Mouse (Mus musculus) right cerebral cortex, postnatal 25 days (tissue): ENCODE measurements around the gene Dtnb.
"Not testable (repeated sequence)": the region's sequence is repeated elsewhere in the genome, so short reads cannot be mapped to it uniquely, and the experiment has no call there.

Experiments
- DNase-seq: peaks from one replicate; pipeline ENCODE4 v3.0.0; 2022

The Dtnb gene

DNA sequence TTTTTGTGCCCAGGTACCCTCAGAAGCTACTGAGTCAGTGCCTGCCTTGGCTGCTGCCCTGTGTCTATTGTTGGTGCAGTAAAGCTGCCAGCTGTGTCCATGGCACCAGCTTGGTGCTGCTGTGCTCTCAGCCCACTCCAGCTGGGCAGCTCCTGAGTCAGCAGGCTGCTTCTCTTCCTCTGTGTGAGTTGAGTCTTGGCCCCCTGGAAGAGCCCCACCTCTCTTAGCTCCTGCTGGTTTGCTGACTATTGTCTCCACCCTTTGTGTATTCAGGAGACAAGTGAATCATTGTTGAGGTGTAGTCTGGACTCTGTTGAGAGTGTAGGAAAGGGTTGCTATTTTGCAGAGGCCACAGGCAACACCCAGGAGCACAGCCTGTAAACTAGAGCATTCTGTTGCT lies 90.5 kb downstream of the Dtnb start:
- peak; percentile 35 for DNase-seq

DNA sequence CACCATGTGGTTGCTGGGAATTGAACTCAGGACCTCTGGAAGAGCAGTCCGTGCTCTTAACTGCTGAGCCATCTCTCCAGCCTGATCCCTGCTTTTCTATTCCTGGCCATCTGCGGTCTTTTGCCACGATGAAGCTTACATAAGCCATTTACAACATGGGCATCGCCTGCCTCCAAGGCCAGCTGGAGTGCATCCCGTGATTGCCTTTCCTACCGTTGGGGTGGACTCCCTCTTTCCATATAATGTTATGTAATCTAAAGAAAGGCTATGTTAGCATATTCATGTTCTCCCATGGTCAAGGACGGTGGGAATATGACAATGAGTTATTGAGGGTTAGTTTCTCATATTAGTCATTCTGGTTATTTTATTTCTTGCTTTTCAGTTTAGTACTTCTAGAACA lies 91.2 kb downstream of the Dtnb start:
- DNase-seq, result no peak

DNA sequence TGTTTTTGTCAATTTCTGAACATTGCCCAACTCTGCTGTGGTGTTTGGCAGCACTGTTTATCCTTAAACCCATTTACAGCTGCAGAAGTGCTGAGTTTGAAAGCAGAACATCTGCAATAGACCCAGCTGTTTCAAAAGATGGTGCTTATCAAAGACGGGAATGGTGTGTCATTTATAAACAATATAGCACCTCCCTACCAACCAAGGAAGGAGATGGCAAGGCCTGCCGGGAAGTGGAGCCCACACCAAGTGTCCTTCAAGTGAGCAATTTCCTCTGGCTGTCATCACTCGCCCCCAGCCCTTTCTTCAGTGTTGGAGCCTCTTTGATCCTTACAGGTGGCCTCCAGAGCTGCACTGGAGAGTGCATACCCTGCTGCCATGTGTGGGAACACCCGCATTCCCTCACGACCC lies 97.8 kb downstream of the Dtnb start:
- no peak for DNase-seq

DNA sequence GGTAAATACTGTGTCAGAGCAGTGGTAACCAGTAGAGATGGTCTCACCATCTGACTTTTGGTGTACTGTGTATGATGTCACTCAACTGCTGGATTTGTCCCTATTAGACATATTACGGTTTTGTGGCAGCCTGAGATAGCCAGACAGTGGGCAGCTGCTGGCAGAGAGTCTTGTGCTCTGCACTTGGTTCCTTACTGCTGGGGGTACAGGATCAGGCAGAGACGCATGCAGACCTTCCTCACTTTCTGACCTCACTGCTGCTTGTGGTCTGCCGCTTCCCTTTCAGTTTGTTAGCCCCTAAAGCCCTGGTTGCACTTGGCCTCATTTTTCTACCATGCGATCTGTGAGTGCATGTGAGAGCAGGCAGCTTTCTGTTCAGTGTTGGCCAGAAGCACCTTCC lies 98.9 kb downstream of the Dtnb start:
- no peak for DNase-seq

DNA sequence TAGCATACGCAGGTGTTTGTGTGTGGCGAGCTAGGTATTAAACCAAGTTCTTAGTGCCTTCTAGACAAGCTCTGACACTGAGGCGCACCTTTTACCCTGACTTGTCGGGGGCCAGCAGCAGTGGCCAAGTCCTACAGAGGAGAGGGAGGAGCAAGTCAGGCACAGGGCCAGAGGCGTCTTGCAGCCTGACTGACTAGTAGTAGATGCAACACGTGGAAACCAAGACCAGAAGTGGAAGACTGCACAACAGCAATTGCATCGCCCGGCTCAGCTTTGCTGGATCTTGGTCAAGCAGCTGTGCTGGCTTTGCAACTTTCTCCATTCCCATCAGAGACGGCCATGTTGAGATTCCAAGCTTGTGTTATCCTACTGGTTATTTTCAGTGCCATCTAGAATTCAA lies 100.6 kb downstream of the Dtnb start:
- no peak for DNase-seq

DNA sequence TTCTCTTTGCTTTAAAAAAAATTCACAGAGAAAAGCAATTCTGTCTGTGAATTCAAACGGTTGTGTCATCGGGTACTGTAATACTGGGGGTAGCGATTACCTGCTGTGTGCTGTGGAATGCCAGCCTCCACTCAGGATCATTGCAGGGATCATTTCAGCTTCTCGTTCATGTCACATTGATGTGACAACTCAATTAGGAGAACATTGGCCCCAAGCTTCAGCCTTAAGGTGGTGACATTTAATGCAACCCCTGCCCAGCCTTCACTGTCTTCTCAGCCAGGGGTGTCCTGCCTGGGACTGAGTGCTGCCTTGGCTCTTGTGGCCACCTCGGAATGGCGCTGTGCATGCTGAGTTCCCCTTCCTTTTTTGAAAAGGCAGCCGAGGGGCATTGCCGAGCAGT lies 101.7 kb downstream of the Dtnb start:
- no peak for DNase-seq

DNA sequence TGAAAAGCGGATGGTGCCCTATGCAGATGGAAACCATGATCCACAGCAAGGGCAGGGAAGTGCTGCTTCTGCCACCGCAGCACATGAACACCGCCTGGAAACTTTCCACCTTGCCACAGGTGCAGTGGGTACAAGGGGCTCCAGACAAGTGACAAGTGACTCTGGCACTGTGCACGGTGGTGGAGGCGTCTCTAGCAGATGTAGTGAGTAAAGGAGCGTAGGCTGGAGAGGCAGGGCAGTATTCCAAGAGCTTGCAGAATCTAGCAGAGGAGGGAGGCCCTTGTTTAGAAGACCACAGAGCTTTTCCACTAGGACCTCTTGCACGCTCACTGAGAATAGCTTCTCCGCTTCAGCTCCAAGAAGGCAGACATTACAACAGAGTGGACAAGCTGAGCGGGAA lies 102.7 kb downstream of the Dtnb start:
- peak; percentile 83 for DNase-seq

DNA sequence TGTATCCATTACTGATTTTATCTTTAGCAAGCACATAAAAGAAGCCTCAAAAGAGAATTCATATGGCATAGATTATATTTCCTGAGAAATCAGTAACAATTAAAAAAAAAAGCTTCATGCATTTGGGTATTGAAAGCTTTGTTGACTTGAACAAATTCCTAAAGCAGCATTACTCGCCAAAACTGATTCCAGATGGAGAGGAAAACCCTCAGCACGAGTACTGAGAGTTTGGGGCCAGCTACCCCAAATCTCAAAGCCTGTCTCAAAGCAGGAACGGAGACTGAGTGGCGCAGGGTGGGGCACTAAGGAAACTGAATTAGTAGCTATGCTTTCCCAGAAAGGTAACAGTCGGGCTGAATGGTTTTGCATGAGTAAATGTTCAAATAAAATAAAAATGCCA lies 108.5 kb downstream of the Dtnb start:
- DNase-seq, result no peak

DNA sequence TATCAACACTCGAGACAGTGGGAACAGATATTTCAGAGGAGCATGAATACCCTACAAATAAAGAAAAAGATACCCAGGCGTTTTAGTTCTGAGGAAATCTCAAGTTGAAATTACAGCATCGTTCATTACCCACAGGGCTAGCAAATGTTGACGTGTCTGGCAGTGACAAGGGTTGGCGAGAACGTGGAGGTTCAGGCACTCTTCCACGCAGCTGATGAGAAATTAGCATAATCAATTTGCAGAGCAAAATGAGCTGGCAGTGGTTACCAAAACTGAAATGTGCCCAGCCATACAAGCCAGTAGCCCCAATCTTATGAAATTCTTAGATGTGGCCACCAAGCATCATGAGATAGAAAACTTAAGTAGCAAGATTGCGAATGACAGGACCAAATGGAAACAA lies 110.9 kb downstream of the Dtnb start:
- no peak for DNase-seq

DNA sequence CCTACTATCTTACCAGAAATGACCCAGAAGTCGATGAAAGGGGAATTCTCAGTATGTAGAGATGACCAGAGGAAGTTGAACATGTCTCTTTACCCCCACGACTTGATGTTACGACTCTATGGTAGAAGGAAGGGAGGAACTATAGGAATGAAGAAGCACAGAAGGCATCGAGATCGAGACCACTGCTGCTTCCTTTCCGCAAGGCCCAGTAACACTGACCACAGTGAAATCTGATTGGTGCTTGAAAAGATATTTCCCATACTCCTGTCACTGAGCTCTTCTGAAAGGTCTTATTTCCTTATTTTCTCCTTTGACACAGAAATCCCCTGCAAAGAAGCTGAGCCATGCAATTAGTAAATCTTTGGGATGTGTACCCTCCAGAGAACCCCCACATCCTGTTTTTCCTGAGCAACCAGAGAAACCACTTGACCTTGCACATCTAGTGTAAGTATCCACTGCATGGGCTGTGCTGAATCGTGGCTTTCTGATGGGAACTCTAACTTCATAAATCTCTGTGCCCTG lies 114.3 kb downstream of the Dtnb start:
- no peak for DNase-seq

DNA sequence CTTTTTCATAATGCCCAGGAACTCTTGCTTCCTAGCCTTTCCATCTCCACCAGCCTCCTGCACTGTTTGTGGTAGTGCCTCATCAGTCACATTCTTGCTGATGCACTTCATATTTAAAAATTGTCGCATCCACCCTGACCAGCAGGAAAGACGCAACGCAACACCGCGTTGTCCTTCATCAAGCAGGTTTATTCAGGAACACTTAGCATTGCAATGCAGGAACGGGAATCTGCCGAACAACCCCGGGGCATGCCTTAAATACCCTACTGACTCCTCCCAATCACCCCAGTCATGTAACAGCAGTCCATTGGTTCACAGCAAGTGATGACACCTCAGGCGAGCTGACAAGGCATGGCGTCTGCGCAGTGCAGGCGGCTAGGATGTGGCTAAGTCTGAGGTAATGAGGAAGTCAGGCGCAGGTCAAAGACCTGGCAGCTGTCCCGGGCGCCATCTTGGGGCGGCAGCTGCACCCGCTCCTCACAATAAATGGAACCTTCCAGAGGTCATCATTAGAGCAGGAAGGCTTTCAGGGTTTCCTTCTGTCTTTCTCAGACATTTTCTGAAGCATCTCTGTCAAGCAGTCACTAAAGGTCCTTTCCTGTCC lies 118.8 kb downstream of the Dtnb start:
- DNase-seq, result not testable (repeated sequence)

DNA sequence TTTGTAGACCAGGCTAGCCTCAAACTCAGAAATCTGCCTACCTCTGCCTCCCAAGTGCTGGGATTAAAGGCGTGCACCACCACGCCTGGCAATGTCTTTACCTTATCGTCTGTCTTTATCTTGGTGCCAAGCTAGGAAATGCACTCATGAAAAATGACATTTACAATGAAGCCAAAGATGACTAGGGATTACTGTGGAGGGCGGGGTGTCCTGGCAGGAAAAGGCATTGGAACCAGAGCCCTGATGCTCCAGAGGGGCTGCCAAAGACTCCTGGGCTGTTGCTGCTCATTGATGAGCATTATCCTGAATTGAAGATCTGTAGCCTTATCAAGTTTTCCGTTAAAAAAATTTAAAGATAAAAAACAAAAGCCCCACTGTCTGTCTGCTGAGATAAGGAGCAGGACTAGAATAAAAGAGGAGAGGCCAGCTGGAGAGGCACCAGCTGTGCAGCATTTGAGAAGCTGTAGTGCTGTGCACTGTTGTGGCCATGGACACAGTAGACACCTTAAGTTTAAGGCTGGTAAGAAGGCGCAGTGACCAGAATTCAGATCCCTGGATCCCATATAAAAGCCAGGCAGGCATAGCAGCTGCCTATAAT lies 120.7 kb downstream of the Dtnb start:
- DNase-seq, result no peak

DNA sequence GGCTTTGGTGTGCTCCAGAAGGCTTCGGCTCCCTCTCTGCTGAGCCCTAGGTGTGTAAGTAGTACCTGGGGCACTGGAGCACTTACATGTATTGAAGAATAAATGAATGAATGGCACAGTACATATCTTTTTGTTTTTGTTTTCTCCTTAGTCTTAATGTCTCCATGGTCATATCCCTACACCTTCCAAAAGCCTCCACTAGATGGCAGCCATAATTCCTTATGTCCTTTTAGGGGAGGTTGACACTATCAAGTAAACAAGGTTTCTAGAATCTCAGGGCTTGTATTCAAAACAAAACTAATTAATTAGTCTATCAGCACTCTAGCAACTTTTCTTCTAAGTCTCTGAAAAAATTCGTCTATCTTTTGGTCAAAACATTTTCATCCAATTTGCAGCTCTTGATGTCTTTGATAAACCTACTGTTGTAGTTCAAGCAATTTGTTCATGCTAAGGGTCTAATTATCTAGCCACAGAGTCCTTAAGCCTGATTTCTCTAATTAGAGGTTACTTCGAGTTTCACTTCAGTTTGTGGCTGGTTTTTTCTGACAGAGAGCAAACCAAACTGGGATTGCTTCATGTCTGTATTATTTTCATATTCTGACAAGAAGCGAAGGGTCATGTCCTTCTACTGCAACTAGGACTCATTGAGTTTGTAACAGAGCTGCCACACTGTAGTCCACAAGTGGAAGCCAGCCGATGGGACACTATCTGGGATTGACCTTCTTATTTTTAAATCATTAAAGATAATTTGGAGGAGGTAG lies 123.7 kb downstream of the Dtnb start:
- no peak for DNase-seq

DNA sequence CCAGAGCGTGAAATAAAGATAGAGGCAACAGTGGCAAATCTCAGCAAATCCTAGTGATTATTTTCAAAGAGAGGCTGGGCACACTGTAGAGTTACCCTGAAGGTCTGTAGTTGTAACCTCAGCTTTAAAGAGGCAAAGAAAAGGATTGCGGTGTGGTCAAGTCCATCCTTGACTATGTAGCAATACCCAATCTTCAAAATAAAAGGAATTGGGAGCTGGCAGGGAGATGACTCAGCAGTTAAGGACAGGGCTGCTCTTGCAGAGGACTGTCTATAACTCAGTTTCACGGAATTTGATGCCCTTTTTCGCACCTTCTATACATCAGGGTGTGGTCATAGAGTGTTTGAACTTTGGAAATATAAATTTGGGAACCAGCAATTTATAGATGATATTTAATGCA lies 128.3 kb downstream of the Dtnb start:
- DNase-seq, result no peak

DNA sequence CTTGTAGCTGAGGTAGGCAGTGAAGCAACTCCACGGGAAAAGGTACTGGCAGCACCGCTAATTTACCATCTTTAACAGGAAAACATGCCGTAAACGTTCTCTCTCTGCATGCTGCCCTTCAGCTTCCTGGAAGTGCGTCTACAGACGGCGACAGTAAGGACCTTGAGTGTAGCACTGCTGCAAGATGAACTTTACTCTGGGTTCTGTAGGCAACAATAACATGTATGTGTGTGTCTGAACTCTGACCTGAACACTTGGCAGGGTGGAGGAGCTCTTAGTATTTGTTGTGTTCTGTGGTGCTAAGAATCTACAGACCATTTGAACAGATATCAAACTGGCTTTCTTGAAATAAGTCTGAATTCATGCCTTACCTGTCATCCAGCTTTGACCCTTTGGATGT lies 130.7 kb downstream of the Dtnb start:
- DNase-seq, result no peak

DNA sequence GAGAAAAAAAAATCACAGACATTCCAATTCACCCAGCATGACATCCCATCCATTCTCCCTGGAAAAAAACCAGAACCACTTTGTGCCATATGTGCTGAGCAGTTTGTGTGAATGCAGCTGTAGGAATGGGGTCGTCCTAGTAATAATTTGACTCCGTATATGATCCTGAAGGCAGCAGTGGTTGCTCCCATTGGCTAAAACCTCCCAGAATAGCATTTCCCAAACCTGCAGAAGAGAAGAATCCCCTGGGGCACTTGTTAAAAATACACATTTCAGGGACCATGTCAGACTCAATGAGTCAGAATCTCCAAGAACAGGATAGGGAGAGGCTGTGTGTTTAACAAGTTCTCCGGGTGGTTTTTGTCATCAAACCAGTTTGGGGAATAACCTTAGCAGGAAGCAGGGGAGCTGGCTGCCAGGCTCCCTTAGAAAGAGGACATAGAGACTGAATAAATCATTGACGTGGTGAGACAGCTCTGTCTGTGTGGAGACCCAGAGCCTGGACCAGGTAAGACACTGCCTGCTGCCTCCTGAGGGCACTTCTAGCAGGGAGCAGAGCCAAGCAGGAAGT lies 147.1 kb downstream of the Dtnb start:
- no peak for DNase-seq

DNA sequence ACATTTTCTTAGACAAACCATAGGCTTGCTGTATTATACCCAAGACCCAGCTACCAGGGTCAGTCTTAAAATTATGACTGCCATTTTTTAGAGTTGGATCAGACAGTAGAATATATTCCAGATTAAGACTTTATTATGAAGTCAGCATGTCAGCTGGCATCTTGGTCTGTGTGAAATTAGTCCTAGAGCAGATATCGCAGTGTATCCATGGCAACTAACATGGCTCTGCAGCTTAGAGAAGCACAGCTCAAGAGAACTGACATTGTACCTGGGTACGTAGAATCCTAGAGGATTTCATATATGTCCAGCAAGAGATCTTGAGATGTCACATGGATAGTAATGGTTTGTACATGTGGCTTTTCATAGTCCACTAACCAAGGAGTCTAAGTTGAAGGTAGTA lies 148.3 kb downstream of the Dtnb start:
- no peak for DNase-seq

DNA sequence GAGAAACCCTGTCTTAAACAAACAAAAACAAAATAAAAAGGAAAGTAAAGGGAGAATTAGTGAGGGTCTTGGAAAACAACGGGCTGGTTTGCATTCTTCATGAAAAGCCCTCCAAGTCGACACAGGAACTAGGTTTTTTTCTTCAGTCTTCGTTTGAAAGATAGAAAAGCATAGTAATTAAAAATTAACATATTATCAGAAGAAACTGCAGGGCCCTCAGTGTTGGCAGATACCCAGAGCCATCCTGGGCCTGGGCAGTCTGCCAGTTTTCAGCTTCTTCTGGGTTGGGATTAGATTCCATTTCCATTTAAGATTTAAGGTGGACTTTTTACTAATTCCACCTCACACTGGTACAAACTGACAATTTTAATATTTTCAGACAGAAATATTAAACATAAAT lies 151.6 kb downstream of the Dtnb start:
- no peak for DNase-seq

DNA sequence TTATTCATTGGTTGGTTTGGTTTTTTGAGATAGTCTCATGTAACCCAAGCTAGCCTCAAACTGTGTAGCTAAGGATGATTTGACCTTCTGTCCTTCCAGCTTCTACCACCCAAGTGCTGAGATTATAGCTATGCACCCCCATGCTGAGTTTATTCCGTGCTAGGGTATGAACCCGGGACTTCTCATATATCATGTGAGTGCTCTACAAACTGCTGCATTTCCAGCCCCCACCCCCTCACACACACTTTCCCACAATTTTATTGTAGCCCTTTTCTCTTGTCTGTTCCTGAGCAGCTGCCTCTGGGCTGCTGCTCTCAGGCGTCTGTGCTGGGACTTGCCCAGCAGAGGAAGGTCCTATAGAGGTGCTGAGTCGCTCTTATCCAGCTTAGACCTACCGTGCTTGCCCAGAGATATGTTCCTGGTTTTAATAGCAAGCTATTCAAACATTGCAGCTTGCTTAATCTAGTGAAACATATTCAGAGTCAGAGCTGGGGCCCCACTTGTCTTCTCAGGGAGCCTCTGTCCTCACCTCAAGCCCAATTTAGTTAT lies 152.7 kb downstream of the Dtnb start:
- no peak for DNase-seq

DNA sequence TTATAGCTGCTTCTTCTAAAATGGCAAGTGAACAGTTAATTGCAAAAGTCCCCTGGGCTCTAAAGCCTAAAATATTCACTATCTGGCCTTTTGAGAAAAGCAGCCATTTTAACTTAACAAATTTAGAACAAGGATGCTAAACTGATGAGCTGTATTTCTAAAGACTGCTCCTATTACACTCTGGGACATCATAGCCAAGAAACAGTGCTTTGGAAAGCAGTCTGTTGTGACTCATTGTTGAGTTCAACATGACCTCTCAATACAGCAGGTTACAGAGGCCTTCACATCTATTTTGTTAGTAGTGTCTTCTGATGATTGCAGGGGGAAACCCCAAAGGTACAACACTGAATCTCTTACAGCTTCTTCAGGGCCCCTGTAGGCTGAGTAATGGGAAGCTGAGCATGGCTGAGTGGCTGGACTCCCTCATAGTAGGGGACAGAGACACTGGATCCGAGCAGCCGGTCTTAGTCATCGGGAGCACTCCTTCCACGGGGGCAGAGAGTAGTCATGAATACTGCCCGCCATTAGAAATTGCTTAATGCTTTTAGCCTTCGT lies 157.4 kb downstream of the Dtnb start:
- no peak for DNase-seq

DNA sequence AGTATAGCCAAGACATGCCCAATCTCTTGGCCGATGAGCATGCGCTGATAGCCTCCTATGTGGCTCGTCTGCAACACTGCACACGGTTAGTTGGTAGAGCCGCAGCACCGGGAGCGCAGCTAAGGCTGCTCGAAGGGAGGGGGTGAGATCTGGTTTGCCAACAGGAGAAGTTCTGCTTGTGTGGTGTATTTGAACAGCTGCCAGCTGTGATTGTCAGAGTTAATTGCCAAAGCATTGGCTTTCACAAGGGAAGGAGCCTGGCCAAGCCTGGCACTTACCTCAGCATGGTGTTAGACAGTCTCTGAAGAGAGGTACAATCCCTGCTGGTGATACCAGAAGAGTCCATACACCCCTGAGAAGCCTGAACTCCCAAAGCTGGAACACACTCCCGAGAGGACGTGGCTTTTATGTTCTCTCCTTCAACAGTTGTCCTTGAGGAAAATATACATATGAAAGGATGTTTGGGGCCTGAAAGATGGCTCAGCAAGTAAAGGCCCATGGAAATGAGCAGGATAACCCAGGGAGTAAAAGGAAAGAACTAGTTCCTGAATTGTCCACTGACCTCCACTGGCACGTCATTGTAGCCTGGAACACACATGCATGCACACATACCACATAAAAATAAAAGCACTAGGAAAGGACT lies 160.6 kb downstream of the Dtnb start:
- DNase-seq, result peak; percentile 11

DNA sequence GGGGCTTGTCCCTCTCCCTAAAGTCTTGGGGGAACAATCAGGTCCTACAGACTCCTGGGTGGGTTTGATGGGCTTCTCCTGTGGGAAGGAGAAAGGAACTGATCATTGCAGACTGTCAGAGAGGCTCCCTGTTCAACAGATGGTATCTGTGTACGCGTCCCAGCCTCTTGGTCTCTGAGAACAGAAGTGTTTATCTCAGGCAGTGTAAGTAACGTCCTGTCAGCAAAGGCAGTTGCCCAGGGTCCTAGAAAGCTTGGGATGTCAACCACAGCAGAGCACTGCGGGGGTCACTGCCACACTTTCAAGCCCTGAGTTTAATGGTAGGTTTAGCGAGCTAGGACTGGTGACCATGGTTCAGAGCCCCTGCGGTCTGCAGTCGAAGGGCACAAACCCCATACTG lies 161.1 kb downstream of the Dtnb start:
- no peak for DNase-seq

DNA sequence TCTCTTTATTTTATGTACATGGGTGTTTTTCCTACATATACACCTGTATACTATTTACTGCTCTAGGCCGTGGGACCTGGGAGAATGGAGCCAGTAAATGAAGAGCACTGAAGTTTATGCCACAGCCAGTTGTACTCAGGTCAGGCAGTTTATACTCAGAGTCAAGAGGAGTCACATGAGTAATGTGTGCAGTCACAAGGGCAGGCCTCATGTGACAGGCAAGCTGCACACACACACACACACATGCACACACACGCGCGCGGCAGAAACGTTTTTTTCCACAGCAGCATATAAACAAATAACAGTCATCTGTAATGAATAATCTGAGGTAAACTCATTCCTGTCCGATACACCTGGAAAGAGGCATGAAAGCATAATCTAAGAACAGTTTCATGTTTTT lies 164.8 kb downstream of the Dtnb start:
- no peak for DNase-seq
